Mouse (Mus musculus) liver, embryonic 14.5 days (tissue): ENCODE data around the gene Iqschfp.

Source experiments
- CTCF ChIP-seq: IDR thresholded peaks from 2 replicates; pipeline ENCODE4 v1.5.1; 2016; ENCODE audit warnings: antibody characterized with exemption, low read depth, control low read depth
- EP300 ChIP-seq: IDR thresholded peaks from 2 replicates; pipeline ENCODE4 v1.6.1; 2016; ENCODE audit warnings: antibody characterized with exemption, low read depth

DNA sequence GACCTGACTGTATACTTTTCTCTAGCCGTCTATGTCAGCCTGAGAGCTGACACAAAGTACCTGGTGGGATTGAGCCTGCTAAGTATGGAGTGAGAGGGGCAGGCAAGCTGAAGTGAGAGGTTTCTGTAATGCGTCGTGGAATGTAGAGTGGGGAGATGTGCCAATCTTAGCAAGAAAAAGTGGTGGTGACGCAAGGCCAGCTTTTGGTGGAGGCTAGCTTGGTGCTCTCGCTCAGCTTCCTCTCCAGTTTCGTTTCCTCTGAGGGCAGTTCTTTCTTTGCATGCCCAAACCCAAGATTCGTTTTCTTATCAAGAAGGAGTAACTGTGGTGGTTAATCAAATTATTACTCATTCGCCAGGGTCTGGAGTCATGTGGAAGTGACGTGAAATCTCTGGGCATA is 664.9 kb downstream of the Iqschfp start:
- TF ChIP-seq CTCF = no peak
- no peak for TF ChIP-seq EP300
